Mouse (Mus musculus) lung, embryonic 16.5 days (tissue): ENCODE data around the gene Hoxd9. TPM values are rescaled to one million over a fixed set of nuclear protein-coding genes. Genes with fewer than 3 reads are reported as not detected.
A peak's percentile ranks its signal among the peaks of the same experiment; 100 is the strongest.

Experiments
- ATAC-seq: fragments of 200-750 bp; cut with Nextera tagmentation; 2 replicates; pipeline ENCODE4 v1.8.0; 2017; ENCODE audit warnings: low read depth, mild to moderate bottlenecking, moderate library complexity
- H3K27ac ChIP-seq: fragments of 300-500 bp; sonication (generic); 2 replicates; pipeline ENCODE4 v1.5.1; 2014; ENCODE audit warnings: mild to moderate bottlenecking, control low read depth, low read length
- H3K27me3 ChIP-seq: fragments of 300-500 bp; sonication (generic); 2 replicates; pipeline ENCODE4 v1.6.1; 2014; ENCODE audit warnings: low read depth, low read length, mixed read lengths; ENCODE audit not compliant: control insufficient read depth, insufficient read depth
- H3K36me3 ChIP-seq: fragments of 300-500 bp; sonication (generic); 2 replicates; pipeline ENCODE4 v1.6.1; 2014; ENCODE audit warnings: low read length; ENCODE audit not compliant: control insufficient read depth, insufficient read depth
- H3K4me1 ChIP-seq: fragments of 300-500 bp; sonication (generic); replicated peaks from 2 replicates; pipeline ENCODE4 v1.6.1; 2014; ENCODE audit warnings: low read length, mixed read lengths; ENCODE audit not compliant: control insufficient read depth, insufficient read depth
- H3K4me2 ChIP-seq: fragments of 300-500 bp; sonication (generic); 2 replicates; pipeline ENCODE4 v1.6.1; 2014; ENCODE audit warnings: low read depth, low read length, control low read depth
- H3K4me3 ChIP-seq: fragments of 300-500 bp; sonication (generic); 2 replicates; pipeline ENCODE4 v1.5.1; 2014; ENCODE audit warnings: mild to moderate bottlenecking, low read length, control low read depth
- H3K9ac ChIP-seq: fragments of 300-500 bp; sonication (generic); 2 replicates; pipeline ENCODE4 v1.6.1; 2014; ENCODE audit warnings: low read length, control low read depth
- H3K9me3 ChIP-seq: fragments of 300-500 bp; sonication (generic); 2 replicates; pipeline ENCODE4 v1.6.1; 2016; ENCODE audit warnings: low read length; ENCODE audit not compliant: control insufficient read depth
- WGBS: fragments of 180-500 bp; shearing (Covaris S2); extraction: QIAGEN DNeasy Blood & Tissue Kit; methylation state at CpG from one replicate; pipeline ENCODE4 v1.1.7; 2014; 5-methylcytosine and 5-hydroxymethylcytosine counted together
- polyA plus RNA-seq: library from polyadenylated mRNA; unstranded; fragments of >200 nt; fragmentation: Nextera tagmentation; extraction: Ambion mirVana; gene quantifications from 2 replicates; pipeline ENCODE4 v1.2.1, GENCODE M21; 2015

Hoxd9 gene
- polyA plus RNA-seq, 1 experiment from 2014 or later, result 0.31 TPM

DNA sequence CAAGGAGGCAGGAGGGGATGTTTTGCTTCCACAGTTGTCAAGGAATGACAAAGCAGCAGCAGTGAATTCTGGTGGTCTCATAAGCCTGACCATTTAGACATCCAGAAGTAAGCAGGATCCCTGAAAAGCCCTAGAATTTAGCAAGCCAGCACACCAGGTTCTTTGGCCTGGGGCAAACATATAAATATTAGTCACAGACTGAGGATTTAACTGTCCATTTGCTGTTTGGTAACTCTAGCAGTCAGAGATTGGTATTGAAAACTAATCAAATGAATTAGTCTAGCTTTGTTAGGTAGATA, 44.4 kb downstream of the Hoxd9 start:
- Histone ChIP-seq H3K9ac (no peak overlapping the region), H3K4me1 (peaks cover 5% of the 10 kb centered on the region; the same call in 1 of the 2 replicates), H3K27me3 (peaks cover 95% of the 10 kb centered on the region), H3K36me3 (no peaks in the 10 kb centered on the region), H3K4me3 (no peak overlapping the region), H3K27ac (no peak overlapping the region), H3K9me3 (no peaks in the 10 kb centered on the region), H3K4me2 (no peak overlapping the region)
- no peak for ATAC-seq

DNA sequence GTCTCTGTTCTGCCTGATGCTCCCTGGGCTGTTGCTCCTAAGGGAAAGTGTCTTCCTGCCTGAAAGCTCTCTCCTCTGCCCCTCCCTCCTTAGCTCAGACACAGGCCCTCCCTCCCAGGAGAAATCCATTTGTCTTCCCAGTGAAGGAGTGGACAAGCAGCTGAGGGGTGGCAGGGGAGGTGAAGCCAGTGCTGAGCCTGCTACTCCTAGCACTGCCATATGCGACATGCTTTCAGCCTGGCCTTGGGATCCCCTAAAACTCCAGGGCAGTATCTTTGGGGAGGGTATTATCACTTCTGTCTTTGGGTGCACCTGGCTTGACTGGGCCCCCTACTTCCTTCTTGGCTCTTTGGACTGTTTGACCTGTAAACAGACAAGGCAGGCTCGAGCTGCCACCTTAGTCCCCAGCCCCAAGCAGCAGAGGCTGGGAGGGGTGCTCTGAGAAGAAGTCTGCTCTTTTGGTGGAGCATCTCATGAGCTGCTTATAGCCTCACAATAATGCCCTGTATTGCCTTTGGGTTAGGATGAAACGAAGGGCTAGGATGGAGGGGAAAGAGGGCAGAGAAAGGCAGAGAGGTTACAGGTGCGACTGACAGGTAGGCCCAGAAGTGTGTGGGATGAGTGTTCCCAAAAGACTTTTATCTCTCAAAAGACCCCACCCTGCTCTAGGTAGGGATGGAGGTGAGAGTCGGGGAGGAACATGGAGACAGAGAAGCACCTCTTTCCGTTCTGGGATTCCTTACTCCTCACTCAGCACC, 48.2 kb downstream of the Hoxd9 start:
- H3K4me2 ChIP-seq, result no peak overlapping the region
- H3K27ac ChIP-seq, result no peak overlapping the region
- 4% methylated on average over 6 of the region's 6 CpGs for WGBS
- peaks cover 7% of the 10 kb centered on the region; the same call in 1 of the 2 replicates for H3K4me1 ChIP-seq
- ATAC-seq, result no peak
- no peaks in the 10 kb centered on the region for H3K9me3 ChIP-seq
- no peak overlapping the region for H3K4me3 ChIP-seq
- no peak overlapping the region for H3K9ac ChIP-seq
- H3K27me3 ChIP-seq, result peaks cover 94% of the 10 kb centered on the region
- H3K36me3 ChIP-seq, result no peaks in the 10 kb centered on the region

DNA sequence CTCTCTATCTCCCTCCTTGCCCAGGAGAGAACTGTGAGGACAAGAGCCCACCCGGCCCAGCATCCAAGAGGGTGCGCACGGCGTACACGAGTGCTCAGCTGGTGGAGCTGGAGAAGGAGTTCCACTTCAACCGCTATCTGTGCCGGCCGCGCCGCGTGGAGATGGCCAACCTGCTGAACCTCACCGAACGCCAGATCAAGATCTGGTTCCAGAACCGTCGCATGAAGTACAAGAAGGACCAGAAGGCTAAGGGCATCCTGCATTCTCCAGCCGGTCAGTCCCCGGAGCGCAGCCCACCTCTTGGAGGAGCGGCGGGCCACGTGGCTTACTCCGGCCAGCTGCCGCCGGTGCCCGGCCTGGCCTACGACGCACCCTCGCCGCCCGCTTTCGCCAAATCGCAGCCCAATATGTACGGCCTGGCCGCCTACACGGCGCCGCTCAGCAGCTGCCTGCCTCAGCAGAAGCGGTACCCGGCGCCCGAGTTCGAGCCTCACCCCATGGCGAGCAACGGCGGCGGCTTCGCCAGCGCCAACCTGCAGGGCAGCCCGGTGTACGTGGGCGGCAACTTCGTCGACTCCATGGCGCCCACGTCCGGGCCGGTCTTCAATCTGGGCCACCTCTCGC, 48.9 kb downstream of the Hoxd9 start:
- no peak overlapping the region for H3K27ac ChIP-seq
- ATAC-seq, result peak; percentile 34; the same call in 1 of the 2 replicates
- no peak overlapping the region for H3K9ac ChIP-seq
- H3K27me3 ChIP-seq, result peaks cover 95% of the 10 kb centered on the region
- H3K36me3 ChIP-seq, result no peaks in the 10 kb centered on the region
- no peak overlapping the region for H3K4me2 ChIP-seq
- 2% methylated on average over 58 of the region's 58 CpGs for WGBS
- H3K9me3 ChIP-seq, result no peaks in the 10 kb centered on the region
- H3K4me1 ChIP-seq, result peaks cover 7% of the 10 kb centered on the region; the same call in 1 of the 2 replicates
- no peak overlapping the region for H3K4me3 ChIP-seq

DNA sequence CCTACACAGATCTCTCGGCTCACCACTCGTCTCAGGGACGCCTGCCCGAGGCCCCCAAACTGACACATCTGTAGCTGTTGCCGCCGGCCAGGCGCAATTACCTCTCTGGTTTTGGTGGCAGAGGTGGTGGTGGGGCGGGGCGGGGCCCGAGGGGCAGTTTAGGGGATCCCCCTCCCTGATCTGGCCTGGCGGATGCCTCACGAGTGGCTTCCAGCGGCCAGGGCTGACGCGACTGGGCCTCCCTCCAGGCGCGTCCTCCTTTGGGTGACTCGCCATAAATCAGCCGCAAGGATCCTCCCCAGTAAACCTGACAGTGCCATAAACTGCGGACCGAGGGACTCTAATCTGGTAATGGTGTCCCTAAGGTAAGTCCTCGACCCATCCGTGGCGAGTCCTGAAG, 49.5 kb downstream of the Hoxd9 start:
- whole genome bisulfite sequencing, result 3% methylated on average over 24 of the region's 24 CpGs
- H3K36me3 ChIP-seq, result no peaks in the 10 kb centered on the region
- no peaks in the 10 kb centered on the region for H3K9me3 ChIP-seq
- ATAC-seq, result no peak
- no peak overlapping the region for H3K9ac ChIP-seq
- H3K27me3 ChIP-seq, result peaks cover 95% of the 10 kb centered on the region
- H3K27ac ChIP-seq, result no peak overlapping the region
- H3K4me3 ChIP-seq, result no peak overlapping the region
- H3K4me2 ChIP-seq, result no peak overlapping the region
- peaks cover 7% of the 10 kb centered on the region; the same call in 1 of the 2 replicates for H3K4me1 ChIP-seq

DNA sequence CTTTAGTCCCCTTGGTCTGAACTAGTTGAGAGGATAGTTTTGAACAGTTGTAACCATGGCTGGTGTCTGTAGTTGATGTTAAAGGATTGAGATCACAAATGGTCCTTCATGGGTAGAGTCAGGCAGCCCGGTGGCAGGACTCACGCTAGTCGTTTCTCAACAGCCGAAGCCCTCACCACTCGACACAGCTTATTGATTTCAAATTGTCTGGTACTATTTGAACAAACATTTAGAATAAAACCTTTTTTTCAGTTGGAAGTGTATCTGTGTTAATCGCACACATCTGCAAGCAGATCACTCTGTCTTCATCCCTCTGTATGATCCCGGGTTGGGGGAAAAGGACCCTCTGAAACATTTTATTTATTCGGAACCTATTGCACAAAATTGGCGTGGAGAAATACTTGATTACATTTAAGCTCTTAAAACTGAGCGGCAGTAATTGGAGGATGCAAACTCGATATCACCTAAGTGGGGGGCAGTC, 50.2 kb downstream of the Hoxd9 start:
- peaks cover 97% of the 10 kb centered on the region for H3K27me3 ChIP-seq
- no peaks in the 10 kb centered on the region for H3K9me3 ChIP-seq
- no peaks in the 10 kb centered on the region for H3K36me3 ChIP-seq
- no peak for ATAC-seq
- no peak overlapping the region for H3K27ac ChIP-seq
- WGBS, result 14% methylated on average over 11 of the region's 11 CpGs
- no peak overlapping the region for H3K9ac ChIP-seq
- H3K4me2 ChIP-seq, result no peak overlapping the region
- peaks cover 10% of the 10 kb centered on the region; the same call in 1 of the 2 replicates for H3K4me1 ChIP-seq
- no peak overlapping the region for H3K4me3 ChIP-seq

DNA sequence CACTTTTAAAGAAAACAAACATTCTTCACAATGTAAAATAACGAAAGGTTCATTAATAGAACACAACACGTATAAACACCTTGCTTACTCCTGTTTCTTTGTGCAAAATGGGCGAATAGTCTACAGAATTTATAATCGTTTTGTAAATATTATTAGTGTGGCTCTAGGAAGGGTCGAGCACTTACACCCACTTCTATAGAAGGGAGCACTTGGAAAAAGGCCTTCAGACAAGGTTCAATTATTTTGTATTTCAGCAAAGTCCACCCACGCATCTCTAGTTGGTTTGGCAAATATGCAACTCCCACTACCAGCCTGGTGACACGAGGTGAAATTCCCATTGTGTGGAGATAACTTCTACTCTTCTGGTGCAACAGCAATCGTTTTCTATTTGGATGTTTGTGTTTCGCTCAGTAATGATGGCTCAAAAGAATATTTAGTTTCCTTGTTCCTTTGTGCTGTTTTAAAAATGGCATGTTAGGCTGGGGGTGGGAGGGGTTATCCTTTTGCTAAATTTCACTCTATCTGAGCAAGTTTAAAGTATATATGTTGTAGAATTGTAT, 51.0 kb downstream of the Hoxd9 start:
- H3K9ac ChIP-seq, result no peak overlapping the region
- no peaks in the 10 kb centered on the region for H3K9me3 ChIP-seq
- no peak overlapping the region for H3K4me2 ChIP-seq
- H3K27me3 ChIP-seq, result peaks cover 99% of the 10 kb centered on the region
- 10% methylated on average over 9 of the region's 9 CpGs for WGBS
- H3K4me3 ChIP-seq, result no peak overlapping the region
- H3K36me3 ChIP-seq, result no peaks in the 10 kb centered on the region
- no peak for ATAC-seq
- peaks cover 10% of the 10 kb centered on the region; the same call in 1 of the 2 replicates for H3K4me1 ChIP-seq
- no peak overlapping the region for H3K27ac ChIP-seq

DNA sequence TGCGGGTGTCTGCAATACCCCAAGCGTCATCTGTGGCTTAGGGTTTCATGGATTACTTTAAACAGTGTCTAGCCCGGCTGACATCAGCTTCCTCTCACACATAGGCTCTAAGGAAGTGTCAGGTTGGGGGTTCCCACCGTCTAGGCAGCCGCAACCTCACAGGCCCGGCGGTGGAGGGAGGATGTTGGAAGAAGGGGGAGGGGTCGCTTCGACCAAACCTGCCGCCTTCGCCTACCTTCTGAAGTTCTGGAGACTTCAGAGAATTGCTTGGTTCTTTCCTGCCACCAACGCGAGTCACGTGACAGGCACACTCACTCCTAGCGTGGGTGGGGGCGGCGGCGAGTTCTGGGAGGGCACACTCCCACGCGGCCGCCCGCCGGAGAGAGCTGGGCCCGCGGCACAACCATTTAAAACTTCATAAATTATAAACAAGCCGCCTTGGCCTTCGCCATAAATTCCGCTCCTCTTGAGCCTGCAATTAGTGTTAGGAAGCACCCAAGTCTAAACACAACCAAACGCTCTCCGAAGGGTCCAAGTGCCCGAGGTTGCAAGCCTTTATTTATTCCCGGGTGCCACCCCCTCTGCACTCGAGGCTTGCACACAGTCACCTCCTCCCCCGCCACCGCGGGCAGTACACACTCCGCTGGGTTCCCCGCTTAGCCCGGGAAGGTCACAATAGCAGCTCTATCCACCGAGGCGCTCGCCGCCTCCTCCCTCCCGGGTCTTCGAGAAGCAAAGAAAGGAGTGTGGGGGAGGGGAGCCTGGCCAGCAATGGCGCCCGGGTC, 52.0 kb downstream of the Hoxd9 start:
- Histone ChIP-seq H3K4me1 (peaks cover 10% of the 10 kb centered on the region; the same call in 1 of the 2 replicates), H3K9me3 (no peaks in the 10 kb centered on the region), H3K36me3 (no peaks in the 10 kb centered on the region), H3K27ac (no peak overlapping the region), H3K9ac (no peak overlapping the region), H3K4me2 (peak overlapping the region; percentile 42), H3K27me3 (peaks cover 99% of the 10 kb centered on the region), H3K4me3 (0 out of 2 replicates have a peak overlapping the region, but pooled peaks have one; percentile 12)
- ATAC-seq, result no peak
- under 1% methylated on average over 47 of the region's 47 CpGs for WGBS
